Mouse (Mus musculus): ENCODE measurements around the gene Nop53. TPM values are rescaled to one million over a fixed set of nuclear protein-coding genes. Genes with fewer than 3 reads are reported as not detected.

Nop53 gene
- 108 and 110 TPM in 2 replicates for polyA plus RNA-seq (2015; fragmentation: Nextera tagmentation; extraction: Ambion mirVana)

DNA sequence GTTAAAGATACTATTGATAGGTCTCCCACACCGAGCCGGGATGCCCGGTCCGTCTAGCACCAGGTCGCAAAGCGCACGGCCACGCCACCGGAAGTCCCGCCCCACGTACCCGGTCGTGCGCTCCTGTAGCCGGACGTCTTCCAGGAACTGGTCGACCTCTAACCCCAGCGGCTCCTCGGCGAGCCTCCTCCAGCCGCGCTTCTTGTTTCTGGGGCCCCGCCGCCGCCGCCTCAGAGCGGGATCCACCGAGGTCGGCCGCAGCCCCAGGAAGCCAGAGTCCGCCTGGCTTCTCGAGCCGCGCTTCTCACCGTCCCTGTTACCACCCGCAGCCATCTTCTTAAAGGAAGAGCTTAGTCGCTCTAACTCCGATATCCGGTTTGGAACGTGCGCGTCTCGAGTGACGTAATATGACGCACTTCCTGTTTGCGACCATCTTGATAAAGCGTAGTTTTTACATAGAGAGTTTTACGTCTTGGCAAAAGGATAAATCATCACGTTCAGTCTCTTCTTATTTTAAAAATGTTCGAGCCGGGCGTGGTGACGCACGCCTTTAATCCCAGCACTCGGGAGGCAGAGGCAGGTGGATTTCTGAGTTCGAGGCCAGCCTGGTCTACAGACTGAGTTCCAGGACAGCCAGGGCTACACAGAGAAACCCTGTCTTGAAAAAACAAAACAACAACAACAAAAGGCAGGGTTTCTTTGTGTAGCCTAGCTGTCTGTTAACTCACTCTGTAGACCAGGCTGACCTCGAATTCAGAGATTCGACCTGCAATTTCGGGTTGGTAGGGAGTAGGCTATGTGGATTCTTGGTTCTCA lies at the start of gene Nop53:
TSS of gene Nop53 (minus strand) at position 354 of the 816 bp plus-strand sequence.
- Histone ChIP-seq H3K27ac (ENCODE audit: low read length) (peak within 1 kb of the TSS; percentile 97), H3K9me3 (replicated peaks; ENCODE audit: control insufficient read depth, low read length, poor library complexity, severe bottlenecking) (no peaks in the 10 kb centered on the region), H3K4me3 (ENCODE audit: low read depth, low read length) (peak within 1 kb of the TSS; percentile 77), H3K27me3 (ENCODE audit: control insufficient read depth, insufficient read depth, low read depth, low read length) (no peaks in the 10 kb centered on the region), H3K4me2 (ENCODE audit: low read length) (peak within 1 kb of the TSS; percentile 83), H3K9ac (ENCODE audit: low read depth, low read length) (peak within 1 kb of the TSS; percentile 85), H3K36me3 (ENCODE audit: control insufficient read depth, insufficient read depth, low read length) (peaks cover 21% of the 10 kb centered on the region), H3K4me1 (ENCODE audit: control insufficient read depth, insufficient read depth, low read length) (peaks cover 16% of the 10 kb centered on the region)
- ATAC-seq = peak; percentile 96
- WGBS = 1% methylated on average over 59 of the region's 59 CpGs

DNA sequence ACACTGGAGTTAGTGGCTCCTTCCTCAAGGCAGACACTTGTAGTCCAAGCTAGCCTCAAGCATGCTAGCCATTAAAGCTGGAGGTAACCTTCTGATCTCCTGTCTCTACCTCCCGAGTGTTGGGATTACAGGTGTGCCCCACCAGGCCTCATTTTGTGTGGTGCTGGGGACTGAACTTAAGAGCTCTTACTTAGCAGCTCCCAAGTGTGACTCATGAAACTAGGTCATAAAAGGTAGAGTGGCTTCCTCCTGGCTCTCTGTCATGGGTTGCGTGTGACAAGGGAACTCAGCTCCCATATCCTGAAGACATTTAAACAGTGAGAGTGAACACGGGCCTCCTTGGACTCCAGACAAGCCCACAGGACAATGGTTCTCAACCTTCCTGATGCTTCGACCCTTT lies 47.9 kb upstream of the Nop53 start:
- WGBS = 95% methylated on average over 4 of the region's 4 CpGs
- no peaks in the 10 kb centered on the region for H3K27me3 ChIP-seq (ENCODE audit: control insufficient read depth, insufficient read depth, low read depth, low read length)
- H3K27ac ChIP-seq (ENCODE audit: low read length) = no peak overlapping the region
- no peaks in the 10 kb centered on the region for H3K9me3 ChIP-seq (replicated peaks; ENCODE audit: control insufficient read depth, low read length, poor library complexity, severe bottlenecking)
- ATAC-seq = no peak
- no peak overlapping the region for H3K9ac ChIP-seq (ENCODE audit: low read depth, low read length)
- H3K4me2 ChIP-seq (ENCODE audit: low read length) = no peak overlapping the region
- no peak overlapping the region for H3K4me3 ChIP-seq (ENCODE audit: low read depth, low read length)
- no peaks in the 10 kb centered on the region for H3K4me1 ChIP-seq (ENCODE audit: control insufficient read depth, insufficient read depth, low read length)
- H3K36me3 ChIP-seq (ENCODE audit: control insufficient read depth, insufficient read depth, low read length) = peaks cover 32% of the 10 kb centered on the region

DNA sequence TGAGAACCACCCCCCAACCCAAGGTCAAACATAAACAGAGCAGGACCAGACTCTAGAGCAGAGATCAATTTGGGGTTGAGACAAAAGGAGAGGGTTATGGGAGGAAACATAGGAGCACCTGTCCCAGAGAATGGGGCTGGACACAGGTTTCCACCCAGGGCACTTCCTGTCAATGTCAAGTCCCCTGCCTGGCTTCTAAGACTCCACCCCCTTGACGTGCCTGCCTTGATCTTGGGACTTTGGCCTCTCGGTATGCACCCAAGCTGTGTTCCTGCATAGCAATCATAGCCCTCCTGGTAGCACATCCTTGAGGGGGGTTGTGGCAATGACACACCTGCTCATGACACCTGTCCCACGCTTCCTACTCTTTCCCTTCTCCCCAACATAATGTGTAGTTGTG lies 47.3 kb upstream of the Nop53 start:
- Histone ChIP-seq H3K4me1 (ENCODE audit: control insufficient read depth, insufficient read depth, low read length) (no peaks in the 10 kb centered on the region), H3K36me3 (ENCODE audit: control insufficient read depth, insufficient read depth, low read length) (peaks cover 38% of the 10 kb centered on the region), H3K4me2 (ENCODE audit: low read length) (no peak overlapping the region), H3K27ac (ENCODE audit: low read length) (no peak overlapping the region), H3K9me3 (replicated peaks; ENCODE audit: control insufficient read depth, low read length, poor library complexity, severe bottlenecking) (no peaks in the 10 kb centered on the region), H3K27me3 (ENCODE audit: control insufficient read depth, insufficient read depth, low read depth, low read length) (no peaks in the 10 kb centered on the region), H3K9ac (ENCODE audit: low read depth, low read length) (no peak overlapping the region), H3K4me3 (ENCODE audit: low read depth, low read length) (no peak overlapping the region)
- ATAC-seq = no peak
- WGBS = 92% methylated on average over 3 of the region's 3 CpGs

DNA sequence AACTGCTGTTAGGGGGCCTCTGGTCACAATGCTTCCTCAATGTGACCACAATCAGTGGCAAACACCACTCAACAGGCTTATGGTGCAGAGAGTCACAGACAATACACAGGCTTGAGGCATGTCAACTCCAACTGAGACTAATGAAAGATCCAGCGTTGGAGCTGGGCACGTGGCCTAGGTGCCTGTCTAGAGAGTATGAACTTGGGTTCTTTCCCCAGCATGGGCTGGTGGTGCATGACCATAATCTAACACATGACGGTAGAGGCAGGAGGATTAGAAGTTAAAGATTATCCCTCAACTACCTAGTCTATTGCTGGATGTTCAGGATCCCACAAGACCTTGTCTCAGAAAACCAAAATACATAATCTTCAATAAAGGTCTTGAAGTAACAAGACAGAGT lies 45.9 kb upstream of the Nop53 start:
- Histone ChIP-seq H3K4me2 (ENCODE audit: low read length) (no peak overlapping the region), H3K4me1 (ENCODE audit: control insufficient read depth, insufficient read depth, low read length) (no peaks in the 10 kb centered on the region), H3K36me3 (ENCODE audit: control insufficient read depth, insufficient read depth, low read length) (peaks cover 44% of the 10 kb centered on the region), H3K9ac (ENCODE audit: low read depth, low read length) (no peak overlapping the region), H3K4me3 (ENCODE audit: low read depth, low read length) (no peak overlapping the region), H3K9me3 (replicated peaks; ENCODE audit: control insufficient read depth, low read length, poor library complexity, severe bottlenecking) (no peaks in the 10 kb centered on the region), H3K27ac (ENCODE audit: low read length) (no peak overlapping the region), H3K27me3 (ENCODE audit: control insufficient read depth, insufficient read depth, low read depth, low read length) (no peaks in the 10 kb centered on the region)
- no peak for ATAC-seq
- 85% methylated on average over 3 of the region's 3 CpGs for WGBS

DNA sequence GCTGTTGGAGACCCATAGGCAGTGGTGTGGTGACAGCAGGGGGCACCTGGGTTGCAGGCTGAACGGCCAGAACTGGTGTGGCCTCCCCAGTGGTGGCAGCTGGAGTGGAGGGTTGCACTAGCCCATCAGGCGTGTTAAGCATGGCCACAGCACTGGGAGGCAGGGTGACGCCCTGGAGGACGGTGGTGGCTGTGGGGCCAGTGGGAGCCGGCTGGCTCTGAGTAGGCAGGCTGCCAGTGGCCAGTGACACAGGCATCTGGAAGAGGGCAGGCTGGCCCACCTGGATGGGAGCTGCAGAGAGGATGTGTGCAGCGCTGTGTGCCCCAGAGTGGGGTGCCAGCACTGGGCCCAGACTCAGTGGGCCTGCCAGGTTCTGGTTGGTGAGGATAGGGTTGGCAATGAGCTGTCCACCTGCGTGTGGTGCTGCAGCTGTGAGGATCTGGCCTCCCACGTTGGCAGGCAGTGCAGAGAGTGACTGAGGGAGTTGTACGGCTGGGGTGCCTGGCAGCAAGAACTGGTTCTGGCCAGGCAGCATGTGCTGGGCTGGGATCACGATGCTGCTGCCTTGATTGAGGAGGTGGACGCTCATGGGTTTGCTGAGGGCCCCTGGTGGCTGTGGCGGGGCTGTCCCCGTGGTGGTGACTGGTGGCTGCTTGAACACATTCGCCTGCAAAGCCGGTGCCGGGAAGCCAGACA lies 41.9 kb upstream of the Nop53 start:
- Histone ChIP-seq H3K36me3 (ENCODE audit: control insufficient read depth, insufficient read depth, low read length) (peaks cover 27% of the 10 kb centered on the region), H3K9ac (ENCODE audit: low read depth, low read length) (no peak overlapping the region), H3K4me1 (ENCODE audit: control insufficient read depth, insufficient read depth, low read length) (no peaks in the 10 kb centered on the region), H3K9me3 (replicated peaks; ENCODE audit: control insufficient read depth, low read length, poor library complexity, severe bottlenecking) (no peaks in the 10 kb centered on the region), H3K4me3 (ENCODE audit: low read depth, low read length) (no peak overlapping the region), H3K4me2 (ENCODE audit: low read length) (no peak overlapping the region), H3K27me3 (ENCODE audit: control insufficient read depth, insufficient read depth, low read depth, low read length) (no peaks in the 10 kb centered on the region), H3K27ac (ENCODE audit: low read length) (no peak overlapping the region)
- 92% methylated on average over 16 of the region's 16 CpGs for WGBS
- 0 out of 2 replicates have a peak, but pooled peaks have one; percentile 19 for ATAC-seq

DNA sequence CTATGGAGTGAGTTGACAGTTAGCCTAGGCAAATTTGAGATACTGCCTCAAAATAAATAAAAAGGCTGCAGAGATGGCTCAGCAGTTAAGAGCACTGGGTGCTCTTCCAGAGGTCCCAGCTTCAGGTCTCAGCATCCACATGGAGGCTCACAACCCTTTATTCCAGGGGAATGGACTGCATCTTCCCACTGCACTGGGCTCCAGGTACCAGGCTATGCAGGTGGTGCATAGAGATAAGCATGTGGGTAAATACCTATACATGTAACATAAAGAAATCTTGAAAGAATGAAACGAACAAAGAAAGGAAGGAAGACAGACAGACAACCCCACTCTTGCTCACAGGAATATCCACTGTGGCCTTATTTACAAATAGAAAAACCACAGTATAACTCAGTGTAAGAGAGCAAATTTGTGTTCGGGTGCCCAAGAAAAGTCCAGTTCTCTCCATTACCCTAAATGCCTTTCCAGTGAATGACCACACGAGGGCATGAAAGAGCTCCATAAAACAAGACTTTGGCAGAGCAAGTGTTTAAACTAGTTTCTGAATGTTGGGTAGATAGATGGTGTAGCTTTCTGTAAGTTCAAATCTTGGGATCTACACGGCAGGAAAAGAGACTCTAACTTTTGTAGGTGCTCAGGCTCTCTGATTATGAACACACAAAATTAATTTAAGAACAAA lies 37.0 kb upstream of the Nop53 start:
- Histone ChIP-seq H3K27me3 (ENCODE audit: control insufficient read depth, insufficient read depth, low read depth, low read length) (no peaks in the 10 kb centered on the region), H3K4me2 (ENCODE audit: low read length) (no peak overlapping the region), H3K4me1 (ENCODE audit: control insufficient read depth, insufficient read depth, low read length) (no peaks in the 10 kb centered on the region), H3K9ac (ENCODE audit: low read depth, low read length) (no peak overlapping the region), H3K4me3 (ENCODE audit: low read depth, low read length) (no peak overlapping the region), H3K27ac (ENCODE audit: low read length) (no peak overlapping the region), H3K36me3 (ENCODE audit: control insufficient read depth, insufficient read depth, low read length) (peaks cover 16% of the 10 kb centered on the region), H3K9me3 (replicated peaks; ENCODE audit: control insufficient read depth, low read length, poor library complexity, severe bottlenecking) (no peaks in the 10 kb centered on the region)
- WGBS = 41% methylated on average over 4 of the region's 4 CpGs
- no peak for ATAC-seq

DNA sequence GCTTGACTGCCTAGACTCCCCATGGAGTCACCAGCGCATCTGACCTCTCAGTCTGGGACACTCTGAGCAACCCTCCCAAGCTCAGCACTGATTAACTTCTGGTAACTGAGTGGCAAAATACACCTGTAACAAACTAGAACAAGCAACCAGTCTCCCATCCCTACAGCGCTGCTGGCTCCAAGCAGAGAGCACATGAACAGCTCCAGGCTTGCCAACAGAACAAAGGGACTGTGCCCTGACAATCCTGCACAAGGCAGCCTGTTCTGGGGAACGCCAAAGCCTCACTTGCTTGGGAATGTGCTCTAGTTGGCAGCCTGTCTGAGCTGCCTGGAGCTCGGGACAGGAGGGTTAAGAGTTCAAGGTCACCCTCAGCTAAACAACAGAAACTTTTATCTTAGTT lies 35.7 kb upstream of the Nop53 start:
- no peak overlapping the region for H3K4me3 ChIP-seq (ENCODE audit: low read depth, low read length)
- 93% methylated on average over 4 of the region's 4 CpGs for whole genome bisulfite sequencing
- no peaks in the 10 kb centered on the region for H3K4me1 ChIP-seq (ENCODE audit: control insufficient read depth, insufficient read depth, low read length)
- H3K36me3 ChIP-seq (ENCODE audit: control insufficient read depth, insufficient read depth, low read length) = peaks cover 8% of the 10 kb centered on the region; the same call in 1 of the 2 replicates
- H3K4me2 ChIP-seq (ENCODE audit: low read length) = no peak overlapping the region
- ATAC-seq = no peak
- no peak overlapping the region for H3K9ac ChIP-seq (ENCODE audit: low read depth, low read length)
- no peak overlapping the region for H3K27ac ChIP-seq (ENCODE audit: low read length)
- no peaks in the 10 kb centered on the region for H3K9me3 ChIP-seq (replicated peaks; ENCODE audit: control insufficient read depth, low read length, poor library complexity, severe bottlenecking)
- no peaks in the 10 kb centered on the region for H3K27me3 ChIP-seq (ENCODE audit: control insufficient read depth, insufficient read depth, low read depth, low read length)

DNA sequence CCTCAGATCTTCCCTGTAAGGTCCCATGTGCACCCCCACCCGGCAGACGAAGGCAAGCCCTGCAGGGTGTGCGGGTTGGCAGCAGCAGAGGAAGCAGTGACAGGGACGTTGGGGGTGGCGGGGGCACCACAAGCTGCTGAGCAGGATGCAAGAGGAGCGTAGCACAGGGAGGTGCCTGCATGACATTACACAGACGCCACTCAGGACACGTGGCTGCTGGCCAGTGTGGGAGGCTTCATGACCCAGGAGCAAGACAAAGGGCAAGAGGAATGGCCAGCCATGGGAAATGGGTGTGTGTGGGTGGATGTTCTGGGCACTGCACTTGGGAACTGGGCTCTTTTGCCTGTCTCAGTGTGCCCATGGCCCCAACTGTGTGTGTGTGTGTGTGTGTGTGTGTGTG lies 34.4 kb upstream of the Nop53 start:
- no peak overlapping the region for H3K27ac ChIP-seq (ENCODE audit: low read length)
- 94% methylated on average over 8 of the region's 8 CpGs for WGBS
- H3K4me1 ChIP-seq (ENCODE audit: control insufficient read depth, insufficient read depth, low read length) = no peaks in the 10 kb centered on the region
- H3K4me3 ChIP-seq (ENCODE audit: low read depth, low read length) = no peak overlapping the region
- no peaks in the 10 kb centered on the region for H3K9me3 ChIP-seq (replicated peaks; ENCODE audit: control insufficient read depth, low read length, poor library complexity, severe bottlenecking)
- H3K9ac ChIP-seq (ENCODE audit: low read depth, low read length) = no peak overlapping the region
- H3K36me3 ChIP-seq (ENCODE audit: control insufficient read depth, insufficient read depth, low read length) = peaks cover 11% of the 10 kb centered on the region
- H3K27me3 ChIP-seq (ENCODE audit: control insufficient read depth, insufficient read depth, low read depth, low read length) = no peaks in the 10 kb centered on the region
- no peak overlapping the region for H3K4me2 ChIP-seq (ENCODE audit: low read length)
- ATAC-seq = 0 out of 2 replicates have a peak, but pooled peaks have one; percentile 3

Measured in midbrain, embryonic 16.5 days (tissue).